Mouse (Mus musculus) gastrocnemius, postnatal 4 days (tissue): ENCODE data around the gene Plekha6. TPM values are rescaled to one million over a fixed set of nuclear protein-coding genes. Genes with fewer than 3 reads are reported as not detected.
"Not testable (repeated sequence)": the region's sequence is repeated elsewhere in the genome, so short reads cannot be mapped to it uniquely, and the experiment has no call there.

Source experiments
- DNase-seq, 2 experiments: peaks; one replicate each; pipeline ENCODE4 v3.0.0; 2021 to 2022; ENCODE audit warnings: low spot score in 2 of 2, mixed read lengths in 2 of 2
- total RNA-seq, 2 experiments: library from RNA; stranded (reverse); gene quantifications; 2 replicates each; pipeline ENCODE4 v1.2.3; 2021

The Plekha6 gene
- total RNA-seq, 2 experiments from 2014 or later: 12.6 to 14.4 TPM

GRCm38 (mm10) chr1:133311946-133312345 is 147.9 kb downstream of the Plekha6 start:
- DNase-seq: no peak

GRCm38 (mm10) chr1:133314364-133314763 is 150.4 kb downstream of the Plekha6 start:
- peak in 1 of 2 experiments; percentile 38 for DNase-seq

GRCm38 (mm10) chr1:133315775-133316174 is 151.8 kb downstream of the Plekha6 start:
- no peak for DNase-seq

- no peak for DNase-seq
These were observed 152.6 kb downstream of the Plekha6 start for GRCm38 (mm10) chr1:133316577-133316976.

- no peak for DNase-seq
These were observed 153.1 kb downstream of the Plekha6 start for GRCm38 (mm10) chr1:133317149-133317548.

- no peak for DNase-seq
These were observed 157.4 kb downstream of the Plekha6 start, which contains the start of gene Kiss1 for GRCm38 (mm10) chr1:133321267-133321925. Gene Kiss1, plus strand, starts transcription at chr1:133321875.

GRCm38 (mm10) chr1:133323333-133323732 is 159.3 kb downstream of the Plekha6 start:
- no peak for DNase-seq

GRCm38 (mm10) chr1:133325951-133326350 is 161.9 kb downstream of the Plekha6 start:
- no peak for DNase-seq

- DNase-seq: no peak
These were observed 163.1 kb downstream of the Plekha6 start for GRCm38 (mm10) chr1:133327094-133327493.

GRCm38 (mm10) chr1:133328299-133328795 is 164.3 kb downstream of the Plekha6 start:
- DNase-seq: no peak

- DNase-seq: no peak
These were observed 165.1 kb downstream of the Plekha6 start for GRCm38 (mm10) chr1:133328896-133329637.

GRCm38 (mm10) chr1:133329638-133329964 is 165.6 kb downstream of the Plekha6 start:
- no peak for DNase-seq

GRCm38 (mm10) chr1:133331142-133331541 is 167.1 kb downstream of the Plekha6 start:
- no peak for DNase-seq

- no peak for DNase-seq
These were observed 168.8 kb downstream of the Plekha6 start for GRCm38 (mm10) chr1:133332656-133333430.

- no peak for DNase-seq
These were observed 169.9 kb downstream of the Plekha6 start for GRCm38 (mm10) chr1:133333937-133334336.

GRCm38 (mm10) chr1:133340403-133340802 is 176.4 kb downstream of the Plekha6 start:
- DNase-seq: not testable (repeated sequence)

GRCm38 (mm10) chr1:133344357-133344756 is 180.3 kb downstream of the Plekha6 start:
- no peak for DNase-seq

- DNase-seq: peak in 1 of 2 experiments; percentile 23
These were observed 182.5 kb downstream of the Plekha6 start for GRCm38 (mm10) chr1:133346531-133346930.

- DNase-seq: no peak
These were observed 183.2 kb downstream of the Plekha6 start for GRCm38 (mm10) chr1:133347226-133347625.

GRCm38 (mm10) chr1:133347693-133348520 is 183.9 kb downstream of the Plekha6 start:
- peak in 1 of 2 experiments; percentile 7 for DNase-seq

GRCm38 (mm10) chr1:133350210-133350609 is 186.2 kb downstream of the Plekha6 start, which contains the start of gene Ren1:
Gene Ren1, plus strand, starts transcription at chr1:133350510.
- DNase-seq: no peak
